Mouse (Mus musculus) ES-E14 (cell line): ENCODE data around the gene Fosb.

ENCODE experiments used
- CHD2 ChIP-seq: IDR thresholded peaks from 2 replicates; pipeline ENCODE4 v1.6.1; 2014; ENCODE audit warnings: mild to moderate bottlenecking, low read depth, low read length, inconsistent platforms
- HCFC1 ChIP-seq: IDR thresholded peaks from 2 replicates; pipeline ENCODE4 v1.6.1; 2012; ENCODE audit warnings: low read length, inconsistent platforms, borderline replicate concordance; ENCODE audit not compliant: insufficient read depth
- MAFK ChIP-seq: IDR thresholded peaks from 2 replicates; pipeline ENCODE4 v1.6.1; 2014; ENCODE audit warnings: mild to moderate bottlenecking, low read depth, low read length, inconsistent platforms; ENCODE audit not compliant: insufficient read depth
- ZC3H11A ChIP-seq: IDR thresholded peaks from 2 replicates; pipeline ENCODE4 v1.6.1; 2012; ENCODE audit warnings: low read depth, mild to moderate bottlenecking, inconsistent platforms, low read length, borderline replicate concordance
- ZNF384 ChIP-seq: IDR thresholded peaks from 2 replicates; pipeline ENCODE4 v1.6.1; 2012; ENCODE audit warnings: low read depth, low read length, inconsistent platforms

DNA sequence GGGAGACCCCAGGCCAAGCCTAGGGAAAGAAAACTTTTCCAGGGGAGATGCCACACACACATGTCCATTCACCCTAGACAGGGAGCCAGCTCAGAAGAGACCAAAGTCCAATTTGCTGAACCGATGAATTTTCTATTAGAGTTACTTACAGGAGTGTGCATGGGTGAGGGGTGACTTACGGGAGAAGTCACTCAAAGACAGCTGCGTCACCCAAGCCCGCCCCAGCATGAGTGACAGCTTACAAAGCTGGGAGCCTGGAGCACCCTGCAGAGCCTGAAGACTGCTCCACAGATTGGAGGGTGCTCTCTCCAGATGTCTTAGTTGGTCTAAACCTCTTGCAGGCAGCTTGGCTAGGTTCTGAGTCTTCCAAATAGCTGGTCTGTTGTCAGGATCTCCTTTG is 2.1 kb upstream of the Fosb start:
- TF ChIP-seq HCFC1 (no peak), MAFK (no peak), ZNF384 (no peak), CHD2 (no peak), ZC3H11A (no peak)
